Mouse (Mus musculus) frontal cortex, postnatal 10 days (tissue): Measurements from ENCODE around the gene Lamb3.
"Not testable (repeated sequence)": the region's sequence is repeated elsewhere in the genome, so short reads cannot be mapped to it uniquely, and the experiment has no call there.

Experiments used
- DNase-seq, 2 experiments: peaks; one replicate each; pipeline ENCODE4 v3.0.0; 2022; ENCODE audit warnings: low spot score in 2 of 2, mixed read lengths in 1 of 2

The Lamb3 gene

DNA sequence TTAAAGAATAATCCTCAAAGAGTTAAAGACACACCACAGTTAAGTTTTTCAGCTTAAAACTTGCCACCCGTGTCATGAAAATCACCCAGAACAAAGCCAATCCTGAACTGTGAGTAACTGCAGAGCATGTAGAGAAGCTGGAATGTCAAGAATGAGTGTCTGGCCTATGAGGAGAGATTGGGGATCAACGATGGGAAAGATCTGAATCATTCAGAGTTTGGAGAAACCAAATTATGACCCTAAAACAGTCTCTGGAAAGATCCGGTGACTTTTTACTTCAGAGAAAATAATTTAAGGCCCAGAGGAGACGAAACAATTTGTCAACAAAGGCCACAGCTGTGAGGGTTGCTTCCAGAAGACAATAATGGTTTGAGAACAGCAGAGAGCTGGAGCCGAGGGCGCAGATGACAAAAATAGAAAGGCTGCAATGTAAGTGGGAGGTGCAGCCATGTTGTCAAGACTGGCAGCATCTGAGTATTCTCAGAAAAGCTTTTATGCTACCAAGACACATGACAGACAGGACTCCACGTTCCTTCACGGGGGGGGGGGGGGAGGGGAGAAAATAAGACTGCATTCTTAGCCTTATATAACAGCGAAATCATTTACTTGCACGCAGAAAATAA is 36.2 kb downstream of the Lamb3 start:
- DNase-seq, result no peak

DNA sequence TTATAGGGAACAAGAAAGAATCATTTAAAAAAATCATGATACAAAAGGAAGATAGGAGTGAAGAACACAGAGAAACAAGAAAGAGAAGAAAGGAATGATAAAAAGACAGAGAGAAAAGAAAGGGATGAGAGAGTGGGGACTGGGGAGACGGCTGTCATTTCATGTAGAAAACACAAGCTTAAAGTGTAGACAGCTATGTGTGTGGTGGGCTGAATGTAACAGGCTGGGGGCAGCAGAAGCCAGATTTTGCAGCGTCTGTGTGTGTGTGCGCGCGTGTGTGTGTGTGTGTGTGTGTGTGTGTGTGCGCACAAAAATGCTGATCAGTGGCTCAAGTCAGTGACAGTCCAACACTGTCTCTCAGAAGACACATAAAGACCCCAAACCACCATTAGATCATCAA is 36.7 kb downstream of the Lamb3 start:
- no peak for DNase-seq

DNA sequence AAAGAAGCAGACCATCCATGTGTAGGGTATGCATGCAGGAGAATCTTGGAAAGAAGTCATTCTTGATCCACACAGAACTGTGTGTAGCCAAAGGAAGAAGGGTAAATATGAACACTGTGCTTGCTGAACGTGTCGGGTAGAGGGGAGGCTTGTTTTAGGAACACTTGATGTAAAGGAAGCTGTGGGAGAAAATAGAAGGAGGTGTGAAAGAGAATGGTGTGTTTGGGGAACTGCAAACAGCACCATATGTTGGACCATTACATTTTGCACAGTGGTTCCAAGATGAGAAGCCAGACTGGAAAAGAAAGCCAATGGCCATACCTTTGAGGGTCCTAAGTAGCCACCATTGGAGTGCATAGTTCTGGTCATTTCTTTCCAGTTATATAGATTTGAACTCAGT is 42.5 kb downstream of the Lamb3 start:
- no peak for DNase-seq

DNA sequence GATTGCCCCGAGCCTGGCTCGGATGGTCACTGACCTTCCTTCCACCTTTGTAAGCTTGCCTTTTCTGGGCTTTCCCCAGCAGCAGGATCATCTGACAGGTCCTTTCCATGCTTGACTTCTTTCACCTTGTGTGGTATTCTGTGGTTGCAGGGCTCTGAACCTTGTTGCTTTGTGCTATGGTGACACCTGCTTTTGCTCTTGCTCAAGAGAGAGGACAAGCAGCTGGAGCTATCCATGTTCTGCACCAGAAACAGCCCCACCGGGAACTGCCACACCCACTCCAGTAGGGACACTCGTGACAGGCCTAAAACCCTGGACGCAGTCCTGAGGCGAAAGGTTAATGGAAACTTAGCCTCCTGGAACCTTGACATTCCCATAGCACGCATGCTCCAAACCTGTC is 43.9 kb downstream of the Lamb3 start:
- DNase-seq, result no peak

DNA sequence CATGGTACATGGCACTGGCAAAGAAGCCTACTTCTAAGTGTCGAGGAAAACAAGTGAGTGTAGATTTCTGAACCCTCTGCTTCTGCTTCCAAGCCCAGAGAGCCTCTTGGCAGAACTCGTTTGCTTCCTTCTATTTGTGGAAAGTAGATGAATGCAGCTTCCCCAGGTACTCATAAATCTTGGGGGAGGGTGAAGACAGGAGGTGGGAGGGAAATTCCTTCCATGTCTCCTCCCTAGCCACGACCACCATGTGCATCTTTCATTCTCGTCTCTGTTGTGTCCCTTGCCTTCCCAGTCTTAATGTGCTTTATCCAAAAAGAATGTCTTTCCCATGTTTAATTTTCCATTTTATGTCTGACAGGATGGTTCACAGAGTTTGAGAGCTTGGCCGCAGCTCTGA is 45.1 kb downstream of the Lamb3 start:
- no peak for DNase-seq

DNA sequence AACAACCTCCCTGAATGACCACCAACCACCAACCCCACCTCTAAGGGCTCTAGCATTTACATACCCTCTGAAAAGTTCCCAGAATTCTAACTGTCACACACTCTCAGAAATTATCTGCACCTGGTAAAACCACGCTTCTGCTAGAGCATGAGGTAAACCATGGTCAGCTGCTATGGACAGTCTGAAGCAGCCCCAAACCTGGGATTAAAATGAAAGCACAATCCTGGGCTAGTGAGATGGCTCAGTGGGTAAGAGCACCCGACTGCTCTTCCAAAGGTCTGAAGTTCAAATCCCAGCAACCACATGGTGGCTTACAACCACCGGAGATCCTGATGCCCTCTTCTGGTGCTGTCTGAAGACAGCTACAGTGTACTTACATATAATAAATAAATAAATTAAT is 46.4 kb downstream of the Lamb3 start:
- not testable (repeated sequence) for DNase-seq

DNA sequence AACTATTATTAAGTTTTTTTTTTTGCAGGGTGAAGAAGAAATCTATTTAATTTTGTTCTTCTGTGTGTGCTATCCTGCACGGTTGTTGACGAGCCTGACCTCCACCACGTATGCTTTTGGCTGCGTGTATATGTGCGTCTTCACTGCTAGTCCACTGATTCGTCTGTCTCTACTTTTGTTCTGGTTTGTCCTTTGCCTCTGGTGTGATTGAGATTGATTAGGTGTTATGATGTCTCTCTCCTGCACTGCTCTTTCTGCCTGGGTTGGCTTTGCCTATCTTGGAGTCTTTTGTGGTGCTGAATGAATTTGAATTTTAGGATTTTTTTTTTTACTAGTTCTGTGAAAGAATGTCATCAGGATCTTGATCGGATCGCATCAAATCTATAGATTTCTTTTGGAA is 47.5 kb downstream of the Lamb3 start:
- DNase-seq, result no peak

DNA sequence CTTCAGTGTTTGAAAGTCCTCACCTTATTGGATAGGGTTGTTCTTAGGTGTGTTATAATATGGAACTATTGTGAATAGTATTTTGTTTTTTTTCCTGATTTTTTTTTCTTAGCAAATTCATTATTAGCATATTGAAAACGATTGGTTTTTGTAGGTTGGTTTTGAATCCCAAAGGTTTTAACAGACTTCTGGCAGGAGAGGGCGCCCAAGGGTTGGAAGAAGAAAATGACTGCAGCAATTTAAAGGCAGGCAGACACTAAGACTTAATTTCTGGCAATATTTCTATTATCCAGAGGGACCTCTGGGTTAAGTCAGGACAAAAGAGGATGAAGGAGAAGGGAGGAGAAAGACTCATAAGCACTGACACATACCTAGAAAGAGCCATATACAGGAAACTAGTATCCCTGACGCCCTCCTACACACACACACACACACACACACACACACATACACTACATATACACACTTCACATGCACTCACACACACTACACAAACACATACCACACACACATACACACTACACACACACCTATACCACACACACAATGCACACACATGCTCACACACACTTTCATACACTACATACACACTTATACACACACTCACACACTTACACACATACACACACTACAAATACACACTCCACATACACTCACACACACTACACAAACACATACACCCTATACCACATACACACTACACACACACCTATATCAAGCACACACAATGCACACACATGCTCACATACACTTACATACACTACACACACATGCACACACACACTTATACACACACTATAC is 48.2 kb downstream of the Lamb3 start:
- peak; percentile 44 to 73 for DNase-seq

DNA sequence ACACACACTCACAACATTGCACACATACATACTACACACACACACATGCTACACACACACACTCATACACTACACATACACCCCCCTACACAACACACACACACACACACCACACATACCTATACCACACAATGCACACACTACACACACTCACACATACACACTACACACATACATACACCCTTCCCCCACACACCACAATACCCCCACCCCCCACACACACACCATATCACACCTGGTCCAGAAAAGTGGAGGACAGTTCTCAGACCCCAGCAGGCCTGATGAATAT is 48.7 kb downstream of the Lamb3 start:
- no peak for DNase-seq

DNA sequence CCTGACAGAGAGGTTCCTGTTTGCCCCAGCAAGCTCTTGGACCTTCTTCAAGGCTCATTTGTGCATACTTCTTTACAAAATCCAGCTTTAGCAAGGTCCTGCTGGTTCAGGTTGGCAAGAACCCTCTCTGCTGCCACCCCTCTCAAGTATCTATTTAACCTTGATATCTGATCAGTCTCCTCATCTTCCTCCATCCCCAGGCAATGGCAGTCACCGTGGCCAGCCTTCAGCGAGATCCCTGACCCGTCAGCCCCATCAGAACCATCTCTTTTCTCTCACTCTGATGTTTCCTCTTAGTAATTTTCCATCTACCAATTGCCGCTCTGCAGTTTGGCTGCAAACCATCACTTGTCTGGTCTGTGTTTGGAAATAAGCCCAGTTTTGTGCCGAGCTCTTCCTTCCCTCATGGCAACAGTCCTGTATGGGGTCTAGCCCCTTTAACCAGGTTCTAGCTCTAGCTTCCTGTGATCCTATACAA is 49.2 kb downstream of the Lamb3 start:
- no peak for DNase-seq

DNA sequence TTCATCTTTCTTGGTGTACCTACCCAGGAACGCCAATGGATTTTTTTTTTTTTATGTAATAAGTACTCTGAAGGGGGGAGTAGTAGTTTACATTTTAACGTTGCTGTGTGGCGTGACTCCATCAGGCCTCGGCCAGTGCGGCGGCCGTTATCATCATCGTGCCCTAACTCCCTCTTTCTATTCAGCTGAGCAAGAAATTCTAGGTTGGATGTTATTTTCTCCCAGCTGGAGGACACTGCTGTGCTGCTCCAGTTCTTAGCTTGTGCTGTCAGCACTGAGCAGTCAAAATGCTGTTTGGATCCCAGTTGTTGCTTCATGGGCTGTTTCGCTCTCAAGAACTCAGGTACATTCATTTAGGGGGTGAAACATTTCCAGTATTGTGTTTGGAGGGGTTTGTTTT is 52.1 kb downstream of the Lamb3 start:
- DNase-seq, result no peak

DNA sequence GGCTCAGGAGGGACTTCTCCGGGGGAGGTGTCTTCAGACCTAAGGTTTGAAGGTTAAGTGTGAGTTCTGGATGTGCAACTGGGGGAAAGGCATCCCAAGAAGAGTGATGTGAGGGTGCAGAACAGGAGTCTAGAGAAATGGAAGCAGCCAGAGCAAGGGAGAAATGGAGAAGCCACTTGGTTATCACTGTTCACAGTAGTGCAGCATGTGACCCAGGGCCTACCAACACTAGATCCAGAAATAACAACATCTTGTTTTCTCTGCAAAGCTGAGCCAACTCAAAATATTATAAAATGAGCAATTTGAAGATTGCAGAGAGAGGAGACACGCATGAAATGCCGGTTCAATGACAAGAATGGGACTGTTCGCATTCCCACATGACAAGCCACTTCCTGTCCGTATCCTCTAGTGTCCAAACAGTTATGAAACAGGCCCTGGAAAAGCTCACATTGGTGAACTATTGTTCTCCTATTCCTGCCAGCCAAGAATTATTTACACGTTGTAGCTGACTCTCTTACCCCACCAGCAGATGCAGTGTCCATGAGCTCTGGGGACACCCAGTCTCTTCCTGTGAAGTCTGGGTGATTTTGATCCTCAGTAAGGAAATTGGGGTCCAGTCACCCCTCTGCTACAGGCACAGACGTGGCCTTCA is 54.5 kb downstream of the Lamb3 start:
- DNase-seq, result no peak

DNA sequence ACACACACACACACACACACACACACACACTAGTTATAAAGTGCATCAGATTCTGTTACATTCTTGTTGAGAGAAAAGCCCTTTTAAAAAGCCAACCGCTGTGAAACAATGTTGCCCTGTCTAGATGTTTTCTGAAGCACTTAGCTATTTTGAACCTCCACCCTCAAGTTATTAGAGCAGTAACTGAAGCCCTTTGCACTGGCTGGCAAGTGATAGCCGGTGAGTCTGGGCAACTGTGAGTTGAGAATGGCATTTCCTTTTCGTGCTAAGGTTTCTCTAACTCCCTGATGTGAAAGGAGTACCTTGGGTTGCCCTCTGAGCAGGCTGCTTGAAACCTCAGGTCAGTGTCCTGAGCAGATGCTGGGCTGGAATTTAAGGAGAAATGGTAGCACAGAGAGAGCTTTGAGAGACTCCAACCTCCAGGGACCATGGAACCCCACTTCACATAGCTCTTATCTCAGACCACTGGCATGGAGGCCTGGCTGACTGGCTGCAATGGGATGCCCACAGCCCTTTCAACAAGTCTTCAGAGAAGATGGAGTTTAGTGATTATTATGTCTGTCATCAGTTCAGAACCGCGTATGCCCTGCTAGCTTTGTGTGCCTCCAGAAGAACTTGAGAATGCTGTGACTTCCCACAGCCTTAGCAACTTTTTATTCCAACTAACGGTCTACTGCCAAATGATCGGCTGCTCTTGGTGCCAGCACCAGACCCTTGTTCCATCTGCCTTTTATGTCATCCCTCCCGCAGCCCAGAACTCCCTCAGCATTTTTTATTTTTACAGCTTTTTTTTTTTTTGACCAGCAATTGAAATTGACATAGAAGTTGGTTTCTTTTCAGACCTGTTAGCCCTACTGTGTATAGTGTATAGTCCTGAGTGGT is 55.8 kb downstream of the Lamb3 start:
- no peak for DNase-seq

DNA sequence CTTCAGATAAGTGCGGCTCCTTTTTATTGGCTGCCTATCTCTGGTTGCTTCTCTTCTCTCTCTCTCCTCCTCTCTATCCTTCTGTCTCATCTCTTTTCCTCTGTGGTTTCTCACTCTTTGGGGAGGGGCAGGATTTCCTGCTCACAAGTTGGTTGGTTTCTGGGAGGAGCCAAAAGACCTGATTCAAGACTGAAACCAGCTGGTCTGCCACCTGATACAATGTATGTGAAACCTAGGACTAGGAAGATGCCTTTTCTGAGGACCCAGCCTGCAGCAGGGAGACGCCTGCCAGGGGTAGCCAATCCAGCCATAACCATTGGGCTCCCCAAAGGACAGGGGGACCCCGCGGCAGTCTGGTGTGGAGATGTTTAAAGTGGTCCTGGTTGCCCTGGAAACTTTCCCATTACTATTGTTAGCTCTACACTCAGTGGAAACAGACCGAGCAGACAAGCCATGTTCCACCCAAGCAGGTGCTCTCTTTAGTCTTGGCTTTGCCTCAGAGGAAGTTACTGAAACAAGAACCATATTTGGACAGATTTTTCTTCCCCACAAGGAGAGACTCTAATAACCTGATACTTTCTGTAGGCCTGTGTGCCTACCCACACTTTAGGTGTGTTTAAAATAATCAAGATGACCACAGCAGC is 56.6 kb downstream of the Lamb3 start, which contains the start of gene Hsd11b1:
Hsd11b1 (minus strand) TSS at position 121 of the 644 bp plus-strand sequence.
- no peak for DNase-seq

DNA sequence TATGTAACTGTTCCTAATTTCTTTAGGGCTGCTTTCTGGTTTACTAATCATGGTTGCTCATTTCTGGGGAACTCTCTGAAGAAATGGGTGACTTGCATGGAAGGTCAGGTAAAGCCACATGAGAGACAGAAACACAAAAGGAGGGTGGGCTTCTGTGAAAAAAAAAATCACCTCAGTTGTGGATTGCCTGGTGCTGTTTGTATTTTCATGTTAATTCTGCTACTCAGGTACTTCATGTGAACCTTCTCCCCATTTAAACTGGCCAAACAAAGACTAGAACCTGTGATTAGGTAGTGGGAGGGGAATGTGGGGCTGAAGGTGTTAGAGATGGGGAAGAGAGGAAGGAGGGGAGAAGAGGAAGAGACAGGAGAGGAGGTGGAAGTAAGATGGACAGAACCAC is 58.2 kb downstream of the Lamb3 start:
- DNase-seq, result no peak

DNA sequence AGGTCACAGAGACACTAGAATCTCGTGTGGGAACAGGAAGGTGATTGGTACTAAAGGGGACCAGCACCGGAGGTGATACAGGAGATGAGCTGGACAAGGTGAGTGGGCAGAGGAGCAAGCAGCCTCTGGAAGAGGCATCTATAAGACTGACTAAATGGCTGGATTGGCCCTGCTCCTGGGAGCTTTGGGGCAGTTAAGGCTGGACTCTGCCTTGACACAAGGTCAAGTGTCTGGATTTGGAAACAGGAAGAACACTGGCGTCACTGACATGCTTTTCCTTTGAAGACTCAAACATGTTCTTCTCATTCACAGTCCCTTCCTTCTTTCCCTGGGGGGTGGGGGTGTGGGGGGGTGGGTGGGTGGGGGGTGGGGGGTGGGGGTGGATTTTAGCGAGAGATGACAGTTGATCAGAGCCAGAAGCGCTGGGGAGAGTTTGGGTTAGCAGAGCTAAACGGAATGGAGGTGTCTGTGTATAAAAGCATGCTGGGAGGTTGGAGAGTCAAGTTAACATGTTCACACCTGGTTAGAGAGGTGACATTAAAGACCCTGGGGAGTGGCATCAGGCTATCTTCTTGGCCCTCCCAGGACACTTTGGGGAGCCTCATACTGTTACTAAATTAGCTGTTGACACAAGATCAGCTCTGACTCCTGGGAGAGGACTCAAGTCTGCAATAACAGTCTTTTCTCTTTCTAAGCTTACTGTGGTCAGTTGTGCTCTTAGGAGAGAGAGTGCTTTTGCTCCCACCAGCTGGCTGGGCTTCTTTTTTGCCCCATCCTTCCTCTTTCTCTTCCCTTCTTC is 63.7 kb downstream of the Lamb3 start:
- no peak for DNase-seq

DNA sequence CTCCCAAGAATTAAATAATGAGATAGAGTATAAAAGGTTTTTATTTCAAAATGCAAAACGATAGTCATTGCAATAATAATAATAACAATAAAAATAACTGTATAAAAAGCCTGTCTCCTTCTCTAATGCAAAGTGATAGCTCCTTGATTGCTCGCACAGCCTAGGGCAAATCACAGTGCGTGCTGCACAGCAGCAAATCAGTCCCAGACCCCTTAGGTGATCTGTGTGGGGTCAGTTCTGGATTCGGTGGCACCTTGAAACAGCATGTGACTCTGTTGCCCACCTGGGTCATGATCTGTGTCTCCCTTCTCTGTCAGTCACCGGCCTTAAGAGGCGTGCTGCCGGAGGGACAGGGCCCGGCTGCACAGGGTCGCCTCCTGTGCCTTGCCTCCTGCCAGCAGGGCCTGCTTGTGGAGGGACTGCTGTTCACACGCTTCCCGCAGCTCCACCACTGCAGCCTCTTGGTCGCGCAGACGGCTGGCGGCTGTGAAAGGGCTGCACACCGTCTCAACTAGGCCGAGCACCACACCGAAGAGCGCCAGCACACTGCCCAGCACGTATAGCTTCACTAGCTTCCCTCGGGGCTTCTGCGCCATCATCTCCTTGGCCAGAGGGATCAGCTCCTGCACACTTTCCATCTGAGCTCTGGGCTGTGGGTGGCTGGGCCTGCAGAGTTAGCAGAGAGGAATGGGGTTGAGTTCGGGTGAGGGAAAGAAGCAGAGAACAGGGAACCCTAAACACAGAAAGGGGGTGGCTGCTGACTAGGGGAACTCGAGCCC is 64.8 kb downstream of the Lamb3 start:
- DNase-seq, result peak; percentile 17 to 34

DNA sequence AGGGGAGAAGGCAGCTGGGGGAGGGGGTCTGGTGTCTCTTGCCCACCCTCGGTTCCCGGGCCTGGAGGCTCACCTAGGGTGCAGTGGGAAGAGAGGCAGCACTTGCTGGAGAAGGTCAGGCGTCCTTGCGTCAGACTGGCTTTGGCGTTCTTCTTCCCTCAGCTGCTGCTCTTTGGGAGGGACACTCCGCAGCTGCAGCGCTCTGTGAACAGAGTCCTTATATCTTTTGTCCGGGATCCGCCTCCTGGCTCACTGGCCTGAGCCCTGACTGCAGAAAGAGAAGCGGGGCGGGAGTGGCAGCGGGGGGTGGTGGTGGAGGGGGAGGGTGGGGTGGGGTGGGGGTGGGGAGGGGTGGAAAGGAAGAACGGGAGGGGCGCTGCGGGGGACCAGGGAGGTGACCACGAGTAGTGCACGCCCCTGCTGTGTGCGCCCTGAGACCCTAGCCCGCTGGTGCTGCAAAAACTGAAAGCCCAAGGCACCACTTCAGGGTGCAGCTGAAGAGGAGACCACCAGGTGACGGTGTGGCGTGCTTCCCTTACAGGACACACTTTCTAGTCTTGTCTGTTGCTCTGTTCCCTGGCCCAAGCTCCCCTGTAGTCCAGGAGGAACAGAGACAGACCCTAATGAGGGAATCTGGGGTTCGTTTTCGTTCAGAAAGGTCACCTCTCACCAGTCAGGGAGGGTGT is 65.6 kb downstream of the Lamb3 start, which contains the start of gene G0s2:
G0s2 (minus strand) TSS at position 302 of the 686 bp plus-strand sequence.
- peak; percentile 40 to 62 for DNase-seq

DNA sequence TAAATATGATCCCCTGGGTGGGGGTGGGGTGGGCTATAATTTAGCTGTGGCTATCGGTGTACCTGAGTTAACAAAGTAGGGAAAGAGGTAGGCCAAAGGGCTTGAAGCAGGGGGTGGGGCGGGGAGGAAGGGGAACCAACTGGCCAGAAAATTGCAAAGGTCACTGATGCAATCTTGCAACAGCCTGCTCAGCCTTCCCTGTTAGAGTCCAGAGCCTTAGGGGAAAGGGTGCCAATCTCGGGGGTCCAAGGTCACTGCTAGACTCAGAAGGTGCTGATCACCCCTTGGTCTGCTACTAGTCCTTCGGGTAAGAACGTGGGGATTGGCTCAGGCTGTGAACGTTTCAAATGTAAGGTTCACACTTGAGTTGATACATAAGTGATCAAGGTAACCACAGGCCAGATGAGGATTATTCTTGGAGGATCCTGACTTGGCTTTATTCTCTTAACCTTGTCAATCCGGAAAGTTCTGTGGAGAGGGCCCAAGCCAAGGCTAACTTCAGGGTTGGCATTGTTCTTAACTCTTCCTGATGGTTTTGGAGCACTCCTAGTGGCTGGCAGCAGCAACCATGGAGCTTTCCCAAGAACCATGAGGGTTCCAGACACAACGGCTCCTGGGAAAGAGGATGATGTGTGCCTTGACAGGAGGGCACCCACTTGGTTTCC is 67.0 kb downstream of the Lamb3 start:
- DNase-seq, result no peak
